Mouse (Mus musculus): ENCODE results near the gene Chrnd. TPM values are rescaled to one million over a fixed set of nuclear protein-coding genes. Genes with fewer than 3 reads are reported as not detected.

The Chrnd gene
- polyA plus RNA-seq, 1 experiment from 2014 or later, result 0.13 TPM

DNA sequence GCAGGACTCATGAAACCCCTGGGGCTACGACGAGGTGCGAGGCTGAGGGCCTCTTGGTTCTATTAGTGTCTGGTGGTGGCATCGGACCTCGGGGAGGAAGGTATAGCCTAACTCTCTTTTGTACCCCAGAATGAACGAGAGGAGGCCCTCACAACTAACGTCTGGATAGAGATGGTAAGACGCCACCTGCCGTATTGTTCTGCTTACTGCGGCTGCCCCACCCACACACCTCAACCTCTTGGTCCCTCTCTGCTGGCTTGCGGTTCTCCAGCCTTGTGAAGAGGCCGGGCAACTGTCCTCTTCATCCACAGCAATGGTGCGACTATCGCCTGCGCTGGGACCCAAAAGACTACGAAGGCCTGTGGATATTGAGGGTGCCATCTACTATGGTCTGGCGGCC lies 15.9 kb downstream of the Chrnd start:
- 23% methylated on average over 17 of the region's 17 CpGs for WGBS (ENCODE audit: insufficient replicate concordance)
- DNase-seq, result no peak

DNA sequence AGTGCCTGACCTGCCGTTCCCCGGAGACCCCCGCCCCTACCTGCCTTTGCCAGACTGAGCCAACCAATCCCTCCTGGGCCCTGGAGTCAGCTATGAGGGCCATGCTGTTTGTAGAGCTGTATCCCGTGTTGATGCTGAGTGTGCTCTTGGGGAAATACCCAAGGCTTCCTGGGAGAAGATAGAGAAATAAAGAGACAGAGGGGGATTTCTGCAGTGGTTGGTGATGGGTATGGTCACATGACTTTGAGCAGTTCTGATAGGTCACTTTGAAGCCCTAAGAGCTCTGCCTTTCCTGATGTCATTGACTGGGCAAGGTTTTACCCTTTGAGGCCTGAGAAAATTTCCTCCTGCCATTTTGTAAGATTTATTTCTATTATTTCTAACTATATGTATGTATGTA lies 21.0 kb downstream of the Chrnd start:
- no peaks in the 10 kb centered on the region for H3K36me3 ChIP-seq
- H3K9ac ChIP-seq, result no peak overlapping the region
- WGBS (ENCODE audit: insufficient replicate concordance), result 66% methylated on average over 4 of the region's 4 CpGs
- no peak overlapping the region for H3K4me3 ChIP-seq (replicated peaks)
- ATAC-seq (ENCODE audit: low read depth) (no peak), DNase-seq (no peak)
- H3K4me2 ChIP-seq, result no peak overlapping the region
- peaks cover 18% of the 10 kb centered on the region for H3K27me3 ChIP-seq
- peaks cover 28% of the 10 kb centered on the region for H3K4me1 ChIP-seq (replicated peaks)
- H3K9me3 ChIP-seq (replicated peaks), result no peaks in the 10 kb centered on the region
- no peak overlapping the region for H3K27ac ChIP-seq

More for the DNA sequence above, 15.9 kb downstream of the Chrnd start:
- H3K4me2 ChIP-seq, result no peak overlapping the region
- H3K4me1 ChIP-seq (replicated peaks), result no peaks in the 10 kb centered on the region
- ATAC-seq (ENCODE audit: low read depth), result no peak
- no peak overlapping the region for H3K9ac ChIP-seq
- H3K27ac ChIP-seq, result no peak overlapping the region
- no peak overlapping the region for H3K4me3 ChIP-seq (replicated peaks)
- H3K9me3 ChIP-seq (replicated peaks), result no peaks in the 10 kb centered on the region
- H3K27me3 ChIP-seq, result peaks cover 41% of the 10 kb centered on the region
- no peaks in the 10 kb centered on the region for H3K36me3 ChIP-seq

DNA sequence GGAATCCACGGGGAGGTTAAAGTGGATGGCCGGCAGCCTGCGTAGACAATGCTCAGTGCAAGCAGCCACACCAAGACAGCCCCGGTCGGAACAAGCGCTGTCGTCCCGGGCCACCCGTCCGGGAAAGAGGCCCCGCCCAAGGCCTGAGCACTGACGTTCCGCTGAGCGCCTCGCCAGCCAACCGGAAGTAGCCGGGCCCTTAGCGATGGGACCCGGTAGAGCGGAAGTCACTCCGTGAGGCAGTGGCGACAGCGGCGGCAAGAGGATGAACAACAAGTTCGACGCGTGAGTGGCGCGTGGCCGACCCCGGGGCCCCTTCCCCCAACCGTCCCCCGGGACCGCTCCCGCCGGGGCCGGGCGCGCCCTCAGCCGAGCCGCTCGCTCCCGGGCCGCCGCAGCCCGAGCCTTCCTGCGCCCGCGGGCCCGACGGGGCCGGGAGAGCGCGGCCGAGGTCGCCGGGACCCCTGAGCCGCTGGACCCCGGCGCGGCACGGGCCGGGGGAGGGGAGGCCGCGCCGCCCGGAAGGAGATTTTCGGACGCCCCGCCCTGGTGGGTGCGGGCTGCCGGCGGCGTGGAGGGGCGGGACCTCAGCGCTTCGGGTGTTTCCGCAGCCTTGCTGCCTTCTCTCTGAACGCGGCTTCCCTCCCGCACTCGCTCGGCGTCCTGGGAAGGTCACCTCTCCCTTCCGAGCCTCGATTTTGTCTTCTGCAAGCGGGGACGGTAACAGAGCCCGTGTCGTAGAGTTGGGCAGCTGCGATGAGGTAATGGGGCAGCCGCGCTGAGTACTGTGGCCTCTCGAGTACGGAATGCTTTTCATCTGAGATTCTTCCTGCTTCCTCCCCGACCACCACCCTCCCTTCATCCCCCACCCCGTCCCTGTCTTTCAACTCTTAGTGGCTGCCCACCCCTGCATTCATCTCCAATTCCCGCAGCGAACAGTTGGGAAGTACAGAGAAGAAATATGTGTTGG lies 23.6 kb downstream of the Chrnd start, which contains the start of gene Eif4e2:
Gene Eif4e2, plus strand, starts transcription at position 180 of the 970 bp plus-strand sequence.
- Histone ChIP-seq H3K36me3 (peaks cover 9% of the 10 kb centered on the region; the same call in 1 of the 2 replicates), H3K27me3 (no peaks in the 10 kb centered on the region), H3K9ac (peak within 1 kb of the TSS; percentile 99), H3K9me3 (replicated peaks) (no peaks in the 10 kb centered on the region), H3K4me3 (replicated peaks) (peak within 1 kb of the TSS; percentile 95), H3K27ac (peak within 1 kb of the TSS; percentile 99), H3K4me2 (peak within 1 kb of the TSS; percentile 83), H3K4me1 (replicated peaks) (peaks cover 47% of the 10 kb centered on the region)
- DNase-seq, result peak; percentile 91
- ATAC-seq (ENCODE audit: low read depth), result peak; percentile 97
- WGBS (ENCODE audit: insufficient replicate concordance), result under 1% methylated on average over 85 of the region's 99 CpGs

DNA sequence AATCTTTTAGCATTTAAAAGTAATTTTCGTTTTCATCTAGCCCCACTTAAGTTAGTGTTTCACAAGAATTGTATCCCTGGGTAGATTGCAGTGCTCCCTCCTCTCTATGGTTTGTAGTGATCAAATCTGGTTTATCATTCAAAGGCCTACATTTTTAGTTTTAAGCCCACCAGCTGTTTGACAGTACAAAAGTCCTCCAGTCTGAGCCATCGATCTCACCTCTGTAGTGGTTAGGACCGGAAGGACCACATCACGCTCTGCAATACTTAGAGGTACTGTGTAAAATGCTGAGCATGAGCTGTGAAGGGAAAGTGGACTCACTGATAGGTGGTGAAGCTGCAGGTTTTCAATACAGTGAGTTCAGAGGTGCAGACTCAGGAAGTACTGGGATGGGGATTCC lies 24.3 kb downstream of the Chrnd start:
- 10% methylated on average over 4 of the region's 4 CpGs for WGBS (ENCODE audit: insufficient replicate concordance)
- H3K27ac ChIP-seq, result peak overlapping the region; percentile 99

DNA sequence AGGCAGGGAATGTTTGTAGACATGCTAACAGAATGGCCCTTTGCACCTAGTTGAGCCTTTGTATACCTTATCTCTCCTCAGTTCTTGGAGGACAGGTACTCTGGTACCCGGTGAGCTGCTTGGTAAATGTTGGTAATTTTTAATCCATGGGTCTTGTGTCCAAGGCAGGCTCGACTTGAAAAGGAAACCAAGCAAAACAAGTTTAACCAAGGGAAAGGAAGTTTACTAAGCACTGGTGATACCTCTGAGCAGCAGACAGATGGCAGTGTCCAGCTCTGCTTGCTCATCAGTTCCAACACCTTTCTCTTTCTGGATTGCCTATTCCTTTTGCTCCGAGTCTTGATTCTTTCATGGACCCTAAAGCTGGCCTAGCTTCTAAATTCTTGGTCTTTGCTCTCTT lies 27.5 kb downstream of the Chrnd start:
- Histone ChIP-seq H3K27ac (no peak overlapping the region), H3K36me3 (peaks cover 47% of the 10 kb centered on the region), H3K27me3 (no peaks in the 10 kb centered on the region), H3K4me1 (replicated peaks) (peaks cover 45% of the 10 kb centered on the region), H3K9ac (no peak overlapping the region), H3K9me3 (replicated peaks) (no peaks in the 10 kb centered on the region), H3K4me2 (no peak overlapping the region), H3K4me3 (replicated peaks) (no peak overlapping the region)
- DNase-seq, result no peak
- WGBS (ENCODE audit: insufficient replicate concordance), result 53% methylated on average over 3 of the region's 3 CpGs
- ATAC-seq (ENCODE audit: low read depth), result no peak

More for the DNA sequence above, 24.3 kb downstream of the Chrnd start:
- no peaks in the 10 kb centered on the region for H3K9me3 ChIP-seq (replicated peaks)
- H3K9ac ChIP-seq, result peak overlapping the region; percentile 99
- peak overlapping the region; percentile 83 for H3K4me2 ChIP-seq
- H3K27me3 ChIP-seq, result no peaks in the 10 kb centered on the region
- peaks cover 47% of the 10 kb centered on the region for H3K4me1 ChIP-seq (replicated peaks)
- DNase-seq (no peak), ATAC-seq (ENCODE audit: low read depth) (no peak)
- H3K4me3 ChIP-seq (replicated peaks), result peak overlapping the region; percentile 95
- peaks cover 16% of the 10 kb centered on the region for H3K36me3 ChIP-seq

DNA sequence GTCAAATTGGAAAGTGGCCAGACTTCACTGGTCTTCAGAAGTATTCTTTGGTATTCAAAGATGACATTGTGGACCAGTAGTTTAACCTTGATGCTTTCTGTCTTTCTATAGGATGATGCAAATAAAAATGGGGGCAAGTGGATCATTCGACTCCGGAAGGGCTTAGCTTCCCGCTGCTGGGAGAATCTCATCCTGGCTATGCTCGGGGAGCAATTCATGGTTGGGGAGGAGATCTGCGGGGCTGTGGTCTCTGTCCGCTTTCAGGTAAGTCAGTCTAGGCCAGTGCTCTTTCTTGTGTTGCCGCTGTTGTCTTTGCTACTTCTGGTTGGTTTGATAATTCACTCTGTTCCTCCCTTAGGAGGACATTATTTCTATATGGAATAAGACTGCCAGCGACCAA lies 35.3 kb downstream of the Chrnd start:
- DNase-seq (no peak), ATAC-seq (ENCODE audit: low read depth) (no peak)
- Histone ChIP-seq H3K4me2 (no peak overlapping the region), H3K9ac (no peak overlapping the region), H3K27me3 (no peaks in the 10 kb centered on the region), H3K4me1 (replicated peaks) (no peaks in the 10 kb centered on the region), H3K36me3 (peaks cover 92% of the 10 kb centered on the region), H3K9me3 (replicated peaks) (no peaks in the 10 kb centered on the region), H3K27ac (no peak overlapping the region), H3K4me3 (replicated peaks) (no peak overlapping the region)
- 89% methylated on average over 8 of the region's 8 CpGs for WGBS (ENCODE audit: insufficient replicate concordance)

DNA sequence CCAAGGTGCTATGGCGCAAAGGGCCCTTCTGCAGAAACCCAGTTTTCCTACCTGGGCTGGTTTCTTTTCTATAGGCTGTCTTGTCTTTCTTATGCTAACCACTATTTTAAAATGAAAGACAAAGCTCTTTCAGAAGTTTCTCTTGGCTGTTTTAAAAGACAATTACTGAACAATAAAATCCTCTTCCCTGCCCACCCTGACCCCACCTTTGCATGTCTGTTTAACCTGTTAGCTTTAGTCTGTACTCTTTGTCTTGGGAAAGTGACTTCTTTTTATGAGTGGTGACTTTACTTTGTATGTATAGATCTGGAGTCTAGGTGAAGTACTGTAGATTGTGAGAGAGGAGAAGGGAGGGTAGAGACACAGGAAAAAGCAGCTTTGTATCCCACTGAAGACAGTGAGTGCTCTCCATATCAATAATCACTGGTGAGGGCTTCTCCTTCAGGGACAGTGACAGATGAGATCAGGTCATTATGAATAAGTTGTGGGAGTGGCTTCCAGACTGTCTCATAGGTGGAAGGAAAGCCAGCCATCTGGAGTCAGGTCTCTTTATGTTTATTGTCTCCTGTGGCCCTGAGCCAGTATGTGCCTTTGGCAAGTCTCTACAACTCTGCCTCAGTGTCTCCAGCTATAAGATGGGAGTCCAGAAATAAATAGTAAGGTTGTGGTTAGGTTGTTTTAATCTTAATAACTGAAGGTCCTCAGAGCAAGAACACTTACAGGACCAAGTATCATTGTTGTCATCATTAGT lies 36.2 kb downstream of the Chrnd start:
- WGBS (ENCODE audit: insufficient replicate concordance), result 93% methylated on average over 1 of the region's 1 CpGs
- H3K4me1 ChIP-seq (replicated peaks), result no peaks in the 10 kb centered on the region
- H3K36me3 ChIP-seq, result peaks cover 85% of the 10 kb centered on the region
- no peak overlapping the region for H3K9ac ChIP-seq
- no peak overlapping the region for H3K4me3 ChIP-seq (replicated peaks)
- no peaks in the 10 kb centered on the region for H3K9me3 ChIP-seq (replicated peaks)
- ATAC-seq (ENCODE audit: low read depth) (no peak), DNase-seq (no peak)
- H3K27me3 ChIP-seq, result no peaks in the 10 kb centered on the region
- H3K27ac ChIP-seq, result no peak overlapping the region
- no peak overlapping the region for H3K4me2 ChIP-seq

DNA sequence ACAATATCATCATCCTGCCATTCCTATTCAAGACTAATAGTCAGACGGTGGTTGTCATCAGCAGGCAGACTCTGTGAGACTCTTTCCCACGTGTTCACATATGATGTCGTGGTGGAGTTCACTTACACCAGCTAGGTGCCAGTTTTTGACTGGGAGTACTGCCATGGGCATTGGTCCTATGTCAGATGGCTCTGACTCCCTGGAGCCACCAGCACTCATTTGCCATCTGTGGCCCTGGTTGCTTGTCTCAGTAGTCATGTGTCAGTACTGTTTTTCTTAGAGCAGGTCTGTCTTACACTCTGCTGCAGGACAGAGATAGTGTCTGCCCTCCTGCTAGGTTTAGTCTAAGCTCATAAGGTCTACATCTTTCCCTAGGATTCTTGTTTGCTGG lies 36.7 kb downstream of the Chrnd start:
- ATAC-seq (ENCODE audit: low read depth), result no peak
- H3K36me3 ChIP-seq, result peaks cover 84% of the 10 kb centered on the region
- no peaks in the 10 kb centered on the region for H3K4me1 ChIP-seq (replicated peaks)
- no peak for DNase-seq
- no peak overlapping the region for H3K9ac ChIP-seq
- no peak overlapping the region for H3K4me3 ChIP-seq (replicated peaks)
- H3K9me3 ChIP-seq (replicated peaks), result no peaks in the 10 kb centered on the region
- no peak overlapping the region for H3K27ac ChIP-seq
- H3K4me2 ChIP-seq, result no peak overlapping the region
- 79% methylated on average over 3 of the region's 3 CpGs for WGBS (ENCODE audit: insufficient replicate concordance)
- no peaks in the 10 kb centered on the region for H3K27me3 ChIP-seq

DNA sequence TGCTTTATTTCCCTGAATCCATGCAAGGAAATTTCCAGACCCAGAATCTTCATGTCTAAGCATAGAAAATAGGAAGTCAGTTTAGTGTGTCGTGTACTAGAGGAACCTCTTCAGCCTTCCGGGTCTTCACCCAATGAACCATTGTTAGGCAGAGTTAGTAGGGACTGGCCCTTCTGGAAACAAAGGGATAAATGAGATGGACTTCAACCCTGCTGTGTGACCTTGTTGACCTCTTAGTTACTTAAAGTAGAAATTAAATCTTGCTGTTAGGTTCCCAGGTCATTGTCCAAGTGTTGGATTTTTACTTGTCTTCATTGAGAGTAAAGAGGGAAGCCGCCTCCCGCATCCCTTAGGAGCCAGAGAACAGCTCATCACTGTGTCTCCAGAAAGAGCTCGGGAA lies 40.2 kb downstream of the Chrnd start:
- H3K4me3 ChIP-seq (replicated peaks), result no peak overlapping the region
- no peak overlapping the region for H3K9ac ChIP-seq
- H3K27ac ChIP-seq, result no peak overlapping the region
- ATAC-seq (ENCODE audit: low read depth), result no peak
- H3K36me3 ChIP-seq, result peaks cover 57% of the 10 kb centered on the region
- no peaks in the 10 kb centered on the region for H3K27me3 ChIP-seq
- WGBS (ENCODE audit: insufficient replicate concordance), result 78% methylated on average over 5 of the region's 5 CpGs
- no peak for DNase-seq
- no peaks in the 10 kb centered on the region for H3K9me3 ChIP-seq (replicated peaks)
- H3K4me1 ChIP-seq (replicated peaks), result no peaks in the 10 kb centered on the region
- no peak overlapping the region for H3K4me2 ChIP-seq

DNA sequence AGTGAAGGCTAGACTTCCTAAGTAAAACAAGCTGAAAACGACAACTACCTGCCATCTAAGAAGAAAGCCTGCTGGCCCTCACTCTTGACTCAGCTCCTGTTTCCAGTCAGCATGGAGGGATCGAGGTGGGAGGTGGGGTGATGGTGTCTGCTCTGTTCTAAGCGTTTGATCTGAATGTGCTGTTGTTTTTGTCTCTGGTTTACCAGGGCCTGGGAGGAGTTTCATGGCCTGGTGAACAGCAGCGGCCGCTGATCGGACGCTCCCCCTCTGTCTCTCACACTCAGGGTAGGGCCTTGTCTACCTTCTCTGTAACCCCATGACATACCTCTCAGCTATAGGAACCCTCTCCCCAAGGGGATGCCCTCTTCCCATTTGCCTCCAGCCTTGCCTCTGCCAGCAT lies 41.8 kb downstream of the Chrnd start:
- H3K9me3 ChIP-seq (replicated peaks), result no peaks in the 10 kb centered on the region
- H3K27me3 ChIP-seq, result no peaks in the 10 kb centered on the region
- H3K4me3 ChIP-seq (replicated peaks), result no peak overlapping the region
- 73% methylated on average over 7 of the region's 7 CpGs for WGBS (ENCODE audit: insufficient replicate concordance)
- no peak overlapping the region for H3K9ac ChIP-seq
- DNase-seq, result no peak
- peaks cover 52% of the 10 kb centered on the region for H3K36me3 ChIP-seq
- H3K27ac ChIP-seq, result no peak overlapping the region
- H3K4me1 ChIP-seq (replicated peaks), result no peaks in the 10 kb centered on the region
- no peak for ATAC-seq (ENCODE audit: low read depth)
- H3K4me2 ChIP-seq, result no peak overlapping the region

DNA sequence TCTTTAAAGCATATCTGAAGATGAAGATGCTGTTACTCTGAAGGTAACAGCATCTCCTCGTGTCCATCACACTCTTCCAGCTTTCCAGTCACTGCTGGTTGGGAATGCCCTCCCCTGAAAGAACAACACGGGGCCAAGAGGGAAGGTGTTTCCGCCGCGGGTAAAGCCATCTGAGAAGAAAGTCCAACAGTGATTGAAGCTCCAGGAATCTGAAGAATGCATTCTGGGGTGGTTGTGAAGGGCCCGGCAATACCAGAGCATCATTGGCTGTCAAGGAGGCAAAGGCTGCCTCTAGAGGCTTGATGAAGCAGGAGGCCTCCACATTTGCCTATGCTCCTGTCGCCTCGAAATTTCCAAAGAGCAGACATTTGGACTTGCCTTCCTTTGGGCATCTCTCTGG lies 48.6 kb downstream of the Chrnd start:
- Histone ChIP-seq H3K9ac (no peak overlapping the region), H3K9me3 (replicated peaks) (no peaks in the 10 kb centered on the region), H3K4me1 (replicated peaks) (no peaks in the 10 kb centered on the region), H3K27me3 (no peaks in the 10 kb centered on the region), H3K36me3 (peaks cover 28% of the 10 kb centered on the region), H3K4me2 (no peak overlapping the region), H3K4me3 (replicated peaks) (no peak overlapping the region), H3K27ac (no peak overlapping the region)
- WGBS (ENCODE audit: insufficient replicate concordance), result 60% methylated on average over 8 of the region's 8 CpGs
- DNase-seq (no peak), ATAC-seq (ENCODE audit: low read depth) (no peak)

Data from liver, embryonic 13.5 days (tissue).